Mouse (Mus musculus): ENCODE measurements at regions not wholly inside any gene's neighbourhood (a gene's known extent, or its start where the extent isn't known, plus 50 kb on each side); places are given as distances from the start of the nearest gene placed in this dataset.

DNA sequence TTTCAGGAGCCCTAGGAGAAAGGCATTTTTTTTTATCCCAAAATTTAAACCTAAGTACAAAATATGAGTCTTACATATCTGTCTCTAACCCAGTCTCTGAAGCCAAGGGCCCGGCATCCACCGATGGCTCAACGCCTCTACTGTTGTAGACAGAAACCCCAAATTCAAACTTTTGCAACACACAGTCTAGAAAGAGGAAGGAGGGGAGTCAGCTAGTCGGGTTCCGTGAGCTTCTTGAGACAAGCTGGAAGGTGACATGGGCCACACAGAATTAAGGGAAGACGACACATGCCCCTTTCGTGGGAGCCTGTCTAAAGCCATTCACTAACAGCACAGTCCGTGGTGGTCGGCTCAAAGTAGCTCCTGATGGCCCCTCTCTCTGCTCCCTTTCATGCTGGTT is 254.7 kb downstream of the Prex1 start:
- TF ChIP-seq CTCF (IDR thresholded peaks at IDR 0.05) (no peak), POLR2A (IDR thresholded peaks at IDR 0.05; ENCODE audit: insufficient read depth, low read depth, low read length) (no peak)

Data from heart, adult 2 months (tissue).